Mouse (Mus musculus): ENCODE data around the gene Olfr1056. TPM values are rescaled to one million over a fixed set of nuclear protein-coding genes. Genes with fewer than 3 reads are reported as not detected.
"Not testable (repeated sequence)": the region's sequence is repeated elsewhere in the genome, so short reads cannot be mapped to it uniquely, and the experiment has no call there.

Olfr1056 gene
- polyA plus RNA-seq (2015; fragmentation: Nextera tagmentation; extraction: Ambion mirVana): not detected in 2 replicates

GRCm38 (mm10) chr2:86362369-86362768 lies at the start of gene Olfr1056:
TSS of gene Olfr1056 (minus strand) at chr2:86362469.
- Histone ChIP-seq H3K27ac (no peak within 1 kb of the TSS), H3K9ac (no peak within 1 kb of the TSS), H3K9me3 (no peaks in the 10 kb centered on the region), H3K27me3 (no peaks in the 10 kb centered on the region), H3K4me2 (replicated peaks) (no peak within 1 kb of the TSS), H3K4me1 (no peaks in the 10 kb centered on the region), H3K4me3 (no peak within 1 kb of the TSS), H3K36me3 (no peaks in the 10 kb centered on the region)
- ATAC-seq (ENCODE audit: low FRiP score, low read depth): no peak

GRCm38 (mm10) chr2:86395114-86395513 lies 32.8 kb upstream of the Olfr1056 start:
- Histone ChIP-seq H3K9ac (no peak overlapping the region), H3K9me3 (no peaks in the 10 kb centered on the region), H3K27ac (no peak overlapping the region), H3K4me3 (no peak overlapping the region), H3K4me2 (replicated peaks) (no peak overlapping the region), H3K4me1 (no peaks in the 10 kb centered on the region), H3K36me3 (no peaks in the 10 kb centered on the region), H3K27me3 (no peaks in the 10 kb centered on the region)
- ATAC-seq (ENCODE audit: low FRiP score, low read depth): no peak
- 76% methylated on average over 2 of the region's 2 CpGs for WGBS

- H3K27ac ChIP-seq; H3K27me3 ChIP-seq; ATAC-seq (ENCODE audit: low FRiP score, low read depth); H3K36me3 ChIP-seq; H3K4me3 ChIP-seq; H3K9ac ChIP-seq; H3K9me3 ChIP-seq; H3K4me2 ChIP-seq (replicated peaks); H3K4me1 ChIP-seq: not testable (repeated sequence)
Observed at GRCm38 (mm10) chr2:86388461-86388860, 26.2 kb upstream of the Olfr1056 start, which contains the start of gene Olfr1058. TSS of gene Olfr1058 (minus strand) at chr2:86388561.

GRCm38 (mm10) chr2:86378293-86378692 lies 16.0 kb upstream of the Olfr1056 start, which contains the start of gene Olfr1057:
TSS of gene Olfr1057 (minus strand) at chr2:86378393.
- no peak within 1 kb of the TSS for H3K27ac ChIP-seq
- H3K9ac ChIP-seq: no peak within 1 kb of the TSS
- no peak for ATAC-seq (ENCODE audit: low FRiP score, low read depth)
- H3K27me3 ChIP-seq: no peaks in the 10 kb centered on the region
- H3K4me1 ChIP-seq: no peaks in the 10 kb centered on the region
- H3K36me3 ChIP-seq: no peaks in the 10 kb centered on the region
- H3K9me3 ChIP-seq: no peaks in the 10 kb centered on the region
- H3K4me2 ChIP-seq (replicated peaks): no peak within 1 kb of the TSS
- H3K4me3 ChIP-seq: no peak within 1 kb of the TSS

GRCm38 (mm10) chr2:86366342-86366741 lies 4.1 kb upstream of the Olfr1056 start:
- not testable (repeated sequence) for H3K9me3 ChIP-seq; H3K4me2 ChIP-seq (replicated peaks); ATAC-seq (ENCODE audit: low FRiP score, low read depth); H3K9ac ChIP-seq; H3K27me3 ChIP-seq; H3K4me3 ChIP-seq; H3K36me3 ChIP-seq; H3K4me1 ChIP-seq; H3K27ac ChIP-seq
- 100% methylated on average over 1 of the region's 6 CpGs for WGBS

GRCm38 (mm10) chr2:86351751-86352150 lies 10.5 kb downstream of the Olfr1056 start:
- H3K4me2 ChIP-seq (replicated peaks); H3K9me3 ChIP-seq; H3K4me1 ChIP-seq; H3K4me3 ChIP-seq; H3K9ac ChIP-seq; H3K27ac ChIP-seq; H3K36me3 ChIP-seq; ATAC-seq (ENCODE audit: low FRiP score, low read depth); H3K27me3 ChIP-seq: not testable (repeated sequence)
- WGBS: 93% methylated on average over 1 of the region's 1 CpGs

GRCm38 (mm10) chr2:86350184-86350583 lies 12.1 kb downstream of the Olfr1056 start, which contains the start of gene Olfr1055:
TSS of gene Olfr1055 (minus strand) at chr2:86350284.
- WGBS: 87% methylated on average over 5 of the region's 5 CpGs
- no peak within 1 kb of the TSS for H3K4me3 ChIP-seq
- no peaks in the 10 kb centered on the region for H3K36me3 ChIP-seq
- H3K27me3 ChIP-seq: no peaks in the 10 kb centered on the region
- H3K4me1 ChIP-seq: no peaks in the 10 kb centered on the region
- H3K9me3 ChIP-seq: no peaks in the 10 kb centered on the region
- no peak within 1 kb of the TSS for H3K27ac ChIP-seq
- no peak within 1 kb of the TSS for H3K9ac ChIP-seq
- H3K4me2 ChIP-seq (replicated peaks): no peak within 1 kb of the TSS
- ATAC-seq (ENCODE audit: low FRiP score, low read depth): no peak

- Histone ChIP-seq H3K27me3 (no peaks in the 10 kb centered on the region), H3K4me1 (no peaks in the 10 kb centered on the region), H3K4me2 (replicated peaks) (no peak within 1 kb of the TSS), H3K27ac (no peak within 1 kb of the TSS), H3K36me3 (no peaks in the 10 kb centered on the region), H3K9me3 (no peaks in the 10 kb centered on the region), H3K9ac (no peak within 1 kb of the TSS), H3K4me3 (no peak within 1 kb of the TSS)
- 88% methylated on average over 3 of the region's 3 CpGs for WGBS
- ATAC-seq (ENCODE audit: low FRiP score, low read depth): no peak
Observed at GRCm38 (mm10) chr2:86335333-86335732, 26.9 kb downstream of the Olfr1056 start, which contains the start of gene Olfr1054. TSS of gene Olfr1054 (minus strand) at chr2:86335433.

GRCm38 (mm10) chr2:86315184-86315583 lies 47.1 kb downstream of the Olfr1056 start, which contains the start of gene Olfr1053:
TSS of gene Olfr1053 (minus strand) at chr2:86315284.
- no peak for ATAC-seq (ENCODE audit: low FRiP score, low read depth)
- Histone ChIP-seq H3K4me2 (replicated peaks) (no peak within 1 kb of the TSS), H3K9me3 (no peaks in the 10 kb centered on the region), H3K27me3 (no peaks in the 10 kb centered on the region), H3K36me3 (no peaks in the 10 kb centered on the region), H3K9ac (no peak within 1 kb of the TSS), H3K4me3 (no peak within 1 kb of the TSS), H3K27ac (no peak within 1 kb of the TSS), H3K4me1 (no peaks in the 10 kb centered on the region)
- WGBS: 63% methylated on average over 3 of the region's 3 CpGs

Other genes starting within 250 kb of the Olfr1056 start
- not detected in 2 replicates for gene Olfr1039, start 226.5 kb downstream of the Olfr1056 start, polyA plus RNA-seq (2015; fragmentation: Nextera tagmentation; extraction: Ambion mirVana)
- gene Olfr1040, start 215.7 kb downstream of the Olfr1056 start, polyA plus RNA-seq (2015; fragmentation: Nextera tagmentation; extraction: Ambion mirVana): not detected in 2 replicates
- not detected in 2 replicates for gene Olfr1042, start 200.6 kb downstream of the Olfr1056 start, polyA plus RNA-seq (2015; fragmentation: Nextera tagmentation; extraction: Ambion mirVana)
- gene Olfr1043, start 194.9 kb downstream of the Olfr1056 start, polyA plus RNA-seq (2015; fragmentation: Nextera tagmentation; extraction: Ambion mirVana): not detected in 2 replicates
- gene Olfr1044, start 184.6 kb downstream of the Olfr1056 start, polyA plus RNA-seq (2015; fragmentation: Nextera tagmentation; extraction: Ambion mirVana): not detected in 2 replicates
- not detected in 2 replicates for gene Olfr52, start 176.8 kb downstream of the Olfr1056 start, polyA plus RNA-seq (2015; fragmentation: Nextera tagmentation; extraction: Ambion mirVana)
- gene Olfr1045, start 159.5 kb downstream of the Olfr1056 start, polyA plus RNA-seq (2015; fragmentation: Nextera tagmentation; extraction: Ambion mirVana): not detected in 2 replicates
- gene Olfr1046, start 143.2 kb downstream of the Olfr1056 start, polyA plus RNA-seq (2015; fragmentation: Nextera tagmentation; extraction: Ambion mirVana): not detected in 2 replicates
- not detected in 2 replicates for gene Olfr1047, start 131.1 kb downstream of the Olfr1056 start, polyA plus RNA-seq (2015; fragmentation: Nextera tagmentation; extraction: Ambion mirVana)
- gene Olfr1048, start 122.2 kb downstream of the Olfr1056 start, polyA plus RNA-seq (2015; fragmentation: Nextera tagmentation; extraction: Ambion mirVana): not detected in 2 replicates
- gene Olfr1049, start 104.1 kb downstream of the Olfr1056 start, polyA plus RNA-seq (2015; fragmentation: Nextera tagmentation; extraction: Ambion mirVana): not detected in 2 replicates
- gene Olfr1051, start 83.4 kb downstream of the Olfr1056 start, polyA plus RNA-seq (2015; fragmentation: Nextera tagmentation; extraction: Ambion mirVana): not detected in 2 replicates
- gene Olfr1052, start 70.0 kb downstream of the Olfr1056 start, polyA plus RNA-seq (2015; fragmentation: Nextera tagmentation; extraction: Ambion mirVana): not detected in 2 replicates
- gene Olfr1053, start 47.2 kb downstream of the Olfr1056 start, polyA plus RNA-seq (2015; fragmentation: Nextera tagmentation; extraction: Ambion mirVana): not detected in 2 replicates
- not detected in 2 replicates for gene Olfr1054, start 27.0 kb downstream of the Olfr1056 start, polyA plus RNA-seq (2015; fragmentation: Nextera tagmentation; extraction: Ambion mirVana)
- not detected in 2 replicates for gene Olfr1055, start 12.2 kb downstream of the Olfr1056 start, polyA plus RNA-seq (2015; fragmentation: Nextera tagmentation; extraction: Ambion mirVana)
- gene Olfr1057, start 15.9 kb upstream of the Olfr1056 start, polyA plus RNA-seq (2015; fragmentation: Nextera tagmentation; extraction: Ambion mirVana): not detected in 2 replicates
- not detected in 2 replicates for gene Olfr1058, start 26.1 kb upstream of the Olfr1056 start, polyA plus RNA-seq (2015; fragmentation: Nextera tagmentation; extraction: Ambion mirVana)
- not detected in 2 replicates for gene Olfr1061, start 51.6 kb upstream of the Olfr1056 start, polyA plus RNA-seq (2015; fragmentation: Nextera tagmentation; extraction: Ambion mirVana)
- not detected in 2 replicates for gene Olfr1062, start 64.3 kb upstream of the Olfr1056 start, polyA plus RNA-seq (2015; fragmentation: Nextera tagmentation; extraction: Ambion mirVana)
- not detected in 2 replicates for gene Olfr1065, start 88.1 kb upstream of the Olfr1056 start, polyA plus RNA-seq (2015; fragmentation: Nextera tagmentation; extraction: Ambion mirVana)
- gene Olfr1066, start 93.8 kb upstream of the Olfr1056 start, polyA plus RNA-seq (2015; fragmentation: Nextera tagmentation; extraction: Ambion mirVana): not detected in 2 replicates
- not detected in 2 replicates for gene Olfr228, start 124.9 kb upstream of the Olfr1056 start, polyA plus RNA-seq (2015; fragmentation: Nextera tagmentation; extraction: Ambion mirVana)
- gene Olfr1076, start 146.0 kb upstream of the Olfr1056 start, polyA plus RNA-seq (2015; fragmentation: Nextera tagmentation; extraction: Ambion mirVana): not detected in 2 replicates
- gene Olfr1079, start 180.0 kb upstream of the Olfr1056 start, polyA plus RNA-seq (2015; fragmentation: Nextera tagmentation; extraction: Ambion mirVana): not detected in 2 replicates
- not detected in 2 replicates for gene Olfr1080, start 195.8 kb upstream of the Olfr1056 start, polyA plus RNA-seq (2015; fragmentation: Nextera tagmentation; extraction: Ambion mirVana)
- gene Olfr1082, start 236.5 kb upstream of the Olfr1056 start, polyA plus RNA-seq (2015; fragmentation: Nextera tagmentation; extraction: Ambion mirVana): not detected in 2 replicates

All from limb, embryonic 13.5 days (tissue).